Mouse (Mus musculus): ENCODE data around the gene Tprn. TPM values are rescaled to one million over a fixed set of nuclear protein-coding genes. Genes with fewer than 3 reads are reported as not detected.

Tprn gene
- polyA plus RNA-seq, 1 experiment = 17.1 TPM

DNA sequence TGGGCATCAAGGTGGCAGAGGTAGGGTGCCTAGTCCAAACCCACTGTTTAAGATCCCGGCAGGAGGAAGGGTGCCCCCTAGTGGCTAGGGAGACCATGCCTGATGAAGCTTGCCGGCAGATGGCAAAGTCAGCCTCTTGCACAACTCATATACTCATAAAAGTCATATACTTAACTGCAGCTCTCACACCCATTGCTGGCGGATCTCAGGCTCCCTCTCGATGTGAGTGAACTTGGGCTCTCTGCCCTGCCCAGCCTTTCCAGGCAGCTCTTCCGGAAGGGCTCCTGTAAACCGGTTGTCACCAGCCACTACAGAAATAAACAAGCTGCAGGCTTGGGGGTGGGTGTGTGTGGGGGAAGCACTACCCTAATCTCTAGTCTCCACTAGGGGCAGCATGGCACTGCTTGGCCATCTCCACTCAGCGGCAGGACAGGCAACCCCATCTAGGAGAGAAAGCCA is 34.0 kb upstream of the Tprn start:
- no peak for TF ChIP-seq POLR2A (IDR thresholded peaks at IDR 0.05; ENCODE audit: low read depth, low read length)
- peak; percentile 88; the same call in 1 of the 2 replicates for TF ChIP-seq CTCF (IDR thresholded peaks at IDR 0.05; ENCODE audit: extremely low read depth, insufficient read depth, insufficient read length, insufficient replicate concordance)
- peaks cover 7% of the 10 kb centered on the region; the same call in 1 of the 2 replicates for H3K4me1 ChIP-seq (ENCODE audit: control insufficient read depth, insufficient read depth, insufficient read length)
- WGBS = 1% methylated on average over 7 of the region's 7 CpGs
- peak; percentile 84 to 85 for DNase-seq (ENCODE audit: low read depth in 1 of 2, low spot score in 2 of 2)
- H3K27me3 ChIP-seq (ENCODE audit: control insufficient read depth, insufficient read depth, low read length) = no peaks in the 10 kb centered on the region
- peak overlapping the region; percentile 39; the same call in 1 of the 2 replicates for H3K4me3 ChIP-seq (ENCODE audit: extremely low read depth, insufficient read depth, insufficient read length)
- H3K27ac ChIP-seq (ENCODE audit: insufficient read depth, low read length) = peak overlapping the region; percentile 62
- no peaks in the 10 kb centered on the region for H3K36me3 ChIP-seq (ENCODE audit: control insufficient read depth, insufficient read depth, low read length)

DNA sequence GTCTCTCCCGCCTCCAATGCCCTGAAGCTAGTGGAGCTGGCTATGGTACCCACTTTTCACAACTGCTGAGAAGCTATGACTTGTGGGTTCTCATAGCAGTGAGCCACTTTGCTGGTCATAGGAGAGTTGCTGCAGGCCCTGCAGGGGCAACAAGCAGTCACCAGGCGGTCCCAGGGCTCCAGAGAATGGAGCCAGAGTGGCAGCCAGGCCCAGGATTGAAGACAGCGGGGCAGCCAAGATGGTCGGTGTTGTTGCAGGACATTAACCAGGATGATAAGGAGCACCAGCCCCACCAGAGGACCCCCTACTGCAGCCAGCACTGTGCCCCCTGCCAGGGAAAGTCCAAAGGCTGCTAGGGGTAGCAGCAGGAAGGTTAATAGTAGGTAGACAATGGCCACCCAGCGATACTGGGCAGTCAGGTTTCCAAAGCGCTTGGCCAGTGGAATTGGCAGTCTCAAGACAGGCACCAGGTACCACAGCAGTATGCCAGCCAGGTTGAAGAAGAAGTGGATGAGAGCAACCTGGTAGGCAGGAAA is 33.4 kb upstream of the Tprn start:
- DNase-seq (ENCODE audit: low read depth in 1 of 2, low spot score in 2 of 2) = no peak
- Histone ChIP-seq H3K4me1 (ENCODE audit: control insufficient read depth, insufficient read depth, insufficient read length) (peaks cover 3% of the 10 kb centered on the region; the same call in 1 of the 2 replicates), H3K27ac (ENCODE audit: insufficient read depth, low read length) (0 out of 2 replicates have a peak overlapping the region, but pooled peaks have one; percentile 27), H3K36me3 (ENCODE audit: control insufficient read depth, insufficient read depth, low read length) (no peaks in the 10 kb centered on the region), H3K4me3 (ENCODE audit: extremely low read depth, insufficient read depth, insufficient read length) (no peak overlapping the region), H3K27me3 (ENCODE audit: control insufficient read depth, insufficient read depth, low read length) (no peaks in the 10 kb centered on the region; the same call in 1 of the 2 replicates)
- 79% methylated on average over 6 of the region's 6 CpGs for WGBS
- TF ChIP-seq POLR2A (IDR thresholded peaks at IDR 0.05; ENCODE audit: low read depth, low read length) (no peak), CTCF (IDR thresholded peaks at IDR 0.05; ENCODE audit: extremely low read depth, insufficient read depth, insufficient read length, insufficient replicate concordance) (no peak)

DNA sequence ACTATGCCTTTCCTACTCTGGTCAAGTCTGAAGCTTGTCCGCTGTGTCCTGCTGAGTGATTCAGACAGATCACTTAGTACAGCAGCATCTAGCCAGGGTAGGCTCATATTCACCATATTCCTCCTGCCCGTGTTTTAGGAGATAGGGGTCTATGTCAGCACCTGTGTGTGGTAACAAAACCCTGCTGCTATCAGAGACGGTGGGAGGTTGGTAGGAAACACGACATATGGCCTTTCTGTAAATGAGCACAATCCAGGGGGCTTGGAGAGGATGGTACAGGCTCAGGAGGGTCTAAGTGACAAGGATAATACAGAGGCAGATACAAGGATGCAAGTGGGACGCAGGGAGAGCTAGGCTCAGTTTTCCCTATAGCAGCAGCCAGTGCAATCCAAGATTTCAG is 32.8 kb upstream of the Tprn start:
- no peak for TF ChIP-seq POLR2A (IDR thresholded peaks at IDR 0.05; ENCODE audit: low read depth, low read length)
- TF ChIP-seq CTCF (IDR thresholded peaks at IDR 0.05; ENCODE audit: extremely low read depth, insufficient read depth, insufficient read length, insufficient replicate concordance) = no peak
- Histone ChIP-seq H3K36me3 (ENCODE audit: control insufficient read depth, insufficient read depth, low read length) (no peaks in the 10 kb centered on the region), H3K27ac (ENCODE audit: insufficient read depth, low read length) (no peak overlapping the region), H3K4me1 (ENCODE audit: control insufficient read depth, insufficient read depth, insufficient read length) (peaks cover 3% of the 10 kb centered on the region; the same call in 1 of the 2 replicates), H3K4me3 (ENCODE audit: extremely low read depth, insufficient read depth, insufficient read length) (no peak overlapping the region), H3K27me3 (ENCODE audit: control insufficient read depth, insufficient read depth, low read length) (no peaks in the 10 kb centered on the region; the same call in 1 of the 2 replicates)
- no peak for DNase-seq (ENCODE audit: low read depth in 1 of 2, low spot score in 2 of 2)
- WGBS = 91% methylated on average over 5 of the region's 5 CpGs

DNA sequence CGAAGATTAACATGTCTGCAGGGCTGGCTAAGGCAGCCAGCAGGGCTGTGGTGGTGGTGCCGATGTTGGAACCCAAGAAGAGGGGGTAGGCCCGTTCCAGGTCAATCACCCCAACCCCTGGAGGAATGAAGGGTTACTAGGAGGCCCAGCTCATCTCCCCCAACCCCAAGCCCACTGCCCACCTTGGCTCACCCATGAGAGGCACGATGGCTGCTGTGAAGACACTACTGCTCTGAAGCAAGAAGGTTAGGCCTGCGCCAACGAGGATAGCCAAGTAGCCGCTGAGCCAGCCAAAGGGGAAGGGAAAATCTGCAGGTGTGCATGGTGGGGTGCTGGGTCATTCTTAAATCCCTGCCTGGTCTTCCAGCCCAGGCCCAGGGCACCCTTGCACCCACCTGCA is 31.8 kb upstream of the Tprn start:
- Histone ChIP-seq H3K36me3 (ENCODE audit: control insufficient read depth, insufficient read depth, low read length) (no peaks in the 10 kb centered on the region), H3K4me3 (ENCODE audit: extremely low read depth, insufficient read depth, insufficient read length) (no peak overlapping the region), H3K4me1 (ENCODE audit: control insufficient read depth, insufficient read depth, insufficient read length) (peaks cover 3% of the 10 kb centered on the region; the same call in 1 of the 2 replicates), H3K27me3 (ENCODE audit: control insufficient read depth, insufficient read depth, low read length) (no peaks in the 10 kb centered on the region; the same call in 1 of the 2 replicates), H3K27ac (ENCODE audit: insufficient read depth, low read length) (no peak overlapping the region)
- DNase-seq (ENCODE audit: low read depth in 1 of 2, low spot score in 2 of 2) = no peak
- 89% methylated on average over 7 of the region's 7 CpGs for WGBS
- TF ChIP-seq POLR2A (IDR thresholded peaks at IDR 0.05; ENCODE audit: low read depth, low read length) (no peak), CTCF (IDR thresholded peaks at IDR 0.05; ENCODE audit: extremely low read depth, insufficient read depth, insufficient read length, insufficient replicate concordance) (no peak)

DNA sequence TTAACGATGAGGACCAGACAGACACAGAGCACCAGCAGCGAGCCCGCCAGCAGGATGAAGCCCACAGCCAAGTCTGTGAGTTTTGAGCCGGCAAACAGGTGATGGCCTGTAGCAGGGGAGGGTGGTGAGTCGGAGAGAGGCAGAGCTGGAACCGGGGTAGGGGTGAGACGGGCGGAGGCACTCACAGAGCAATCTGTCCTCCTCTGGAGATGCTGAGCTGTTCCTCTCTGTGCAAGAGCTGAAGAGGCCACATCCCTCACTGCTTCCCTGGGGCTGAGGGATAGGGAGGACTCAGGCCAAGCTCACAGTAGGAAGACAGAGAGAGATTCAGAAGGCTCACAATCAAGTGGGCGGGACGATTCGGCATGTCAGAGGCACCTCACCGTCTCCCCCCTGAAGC is 31.4 kb upstream of the Tprn start:
- 89% methylated on average over 12 of the region's 12 CpGs for WGBS
- no peak for TF ChIP-seq CTCF (IDR thresholded peaks at IDR 0.05; ENCODE audit: extremely low read depth, insufficient read depth, insufficient read length, insufficient replicate concordance)
- H3K27ac ChIP-seq (ENCODE audit: insufficient read depth, low read length) = no peak overlapping the region
- no peaks in the 10 kb centered on the region; the same call in 1 of the 2 replicates for H3K27me3 ChIP-seq (ENCODE audit: control insufficient read depth, insufficient read depth, low read length)
- peaks cover 3% of the 10 kb centered on the region; the same call in 1 of the 2 replicates for H3K4me1 ChIP-seq (ENCODE audit: control insufficient read depth, insufficient read depth, insufficient read length)
- H3K4me3 ChIP-seq (ENCODE audit: extremely low read depth, insufficient read depth, insufficient read length) = no peak overlapping the region
- DNase-seq (ENCODE audit: low read depth in 1 of 2, low spot score in 2 of 2) = no peak
- no peaks in the 10 kb centered on the region for H3K36me3 ChIP-seq (ENCODE audit: control insufficient read depth, insufficient read depth, low read length)

DNA sequence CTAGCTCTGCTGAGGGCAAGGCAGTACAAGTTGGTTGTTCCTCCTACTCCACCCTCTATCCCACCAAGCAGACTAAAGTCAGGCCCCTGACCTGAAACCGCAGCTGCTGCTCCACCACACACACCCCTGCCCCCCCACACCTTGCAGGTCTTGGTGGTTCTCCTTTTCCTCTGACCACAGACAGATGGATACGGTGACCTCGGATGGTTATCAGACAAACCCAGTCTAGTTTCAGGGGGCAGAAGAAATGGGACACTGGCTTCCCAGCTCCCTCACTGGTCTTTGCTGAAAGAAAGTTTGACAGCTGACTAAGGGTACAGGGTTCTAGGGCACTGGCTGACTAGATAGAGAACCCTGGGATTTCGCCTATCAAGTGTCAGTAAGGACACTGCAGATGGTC is 29.0 kb upstream of the Tprn start:
- Histone ChIP-seq H3K36me3 (ENCODE audit: control insufficient read depth, insufficient read depth, low read length) (no peaks in the 10 kb centered on the region), H3K4me3 (ENCODE audit: extremely low read depth, insufficient read depth, insufficient read length) (no peak overlapping the region), H3K27ac (ENCODE audit: insufficient read depth, low read length) (no peak overlapping the region), H3K27me3 (ENCODE audit: control insufficient read depth, insufficient read depth, low read length) (no peaks in the 10 kb centered on the region; the same call in 1 of the 2 replicates), H3K4me1 (ENCODE audit: control insufficient read depth, insufficient read depth, insufficient read length) (peaks cover 3% of the 10 kb centered on the region; the same call in 1 of the 2 replicates)
- DNase-seq (ENCODE audit: low read depth in 1 of 2, low spot score in 2 of 2) = no peak
- 10% methylated on average over 4 of the region's 4 CpGs for WGBS
- TF ChIP-seq POLR2A (IDR thresholded peaks at IDR 0.05; ENCODE audit: low read depth, low read length) (no peak), CTCF (IDR thresholded peaks at IDR 0.05; ENCODE audit: extremely low read depth, insufficient read depth, insufficient read length, insufficient replicate concordance) (no peak)

DNA sequence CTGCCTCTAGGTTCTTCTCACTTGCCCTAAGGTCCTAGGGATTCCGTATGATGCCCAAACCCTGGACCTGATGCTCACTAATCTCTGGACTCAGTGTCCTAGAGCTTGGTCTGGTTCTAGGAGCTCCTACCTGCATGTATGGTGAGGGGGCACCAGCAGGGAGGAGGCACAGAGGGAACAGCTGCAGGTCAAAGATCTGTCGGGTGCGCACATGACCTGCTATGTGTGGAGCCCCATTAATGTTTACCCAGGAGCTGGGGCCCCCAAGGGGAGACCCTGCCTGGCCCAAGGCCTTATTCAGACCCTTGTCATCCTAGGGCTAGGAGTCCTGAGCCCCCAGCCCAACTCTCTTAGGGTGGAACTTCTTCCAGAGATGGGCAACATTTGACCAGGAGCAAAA is 28.4 kb upstream of the Tprn start, which contains the start of gene Slc34a3:
Slc34a3 (minus strand) TSS at position 315 of the 400 bp plus-strand sequence.
- no peak for TF ChIP-seq CTCF (IDR thresholded peaks at IDR 0.05; ENCODE audit: extremely low read depth, insufficient read depth, insufficient read length, insufficient replicate concordance)
- no peak for TF ChIP-seq POLR2A (IDR thresholded peaks at IDR 0.05; ENCODE audit: low read depth, low read length)
- H3K4me1 ChIP-seq (ENCODE audit: control insufficient read depth, insufficient read depth, insufficient read length) = no peaks in the 10 kb centered on the region

More for the DNA sequence above, 28.4 kb upstream of the Tprn start, which contains the start of gene Slc34a3:
- no peak within 1 kb of the TSS for H3K4me3 ChIP-seq (ENCODE audit: extremely low read depth, insufficient read depth, insufficient read length)
- WGBS = 69% methylated on average over 3 of the region's 3 CpGs
- H3K36me3 ChIP-seq (ENCODE audit: control insufficient read depth, insufficient read depth, low read length) = no peaks in the 10 kb centered on the region
- H3K27me3 ChIP-seq (ENCODE audit: control insufficient read depth, insufficient read depth, low read length) = no peaks in the 10 kb centered on the region; the same call in 1 of the 2 replicates
- no peak for DNase-seq (ENCODE audit: low read depth in 1 of 2, low spot score in 2 of 2)
- H3K27ac ChIP-seq (ENCODE audit: insufficient read depth, low read length) = no peak within 1 kb of the TSS
